Mouse (Mus musculus): ENCODE measurements around the gene Gm10320. TPM values are rescaled to one million over a fixed set of nuclear protein-coding genes. Genes with fewer than 3 reads are reported as not detected.

The Gm10320 gene
- polyA plus RNA-seq, 1 experiment from 2014 or later, result 0.76 TPM

Other genes with a start within 250 kb of the Gm10320 start
- 17.8 and 22.0 TPM in 2 replicates for gene Utp15, start 229.0 kb downstream of the Gm10320 start, polyA plus RNA-seq (2015; fragmentation: Nextera tagmentation; extraction: Ambion mirVana)
- 7.6 and 9.3 TPM in 2 replicates for gene Ankra2, start 228.9 kb downstream of the Gm10320 start, polyA plus RNA-seq (2015; fragmentation: Nextera tagmentation; extraction: Ambion mirVana)
- not detected in 2 replicates for gene Gm21976, start 212.1 kb downstream of the Gm10320 start, polyA plus RNA-seq (2015; fragmentation: Nextera tagmentation; extraction: Ambion mirVana)
- 521 and 607 TPM in 2 replicates for gene Btf3, start 175.0 kb downstream of the Gm10320 start, polyA plus RNA-seq (2015; fragmentation: Nextera tagmentation; extraction: Ambion mirVana)
- gene Foxd1, start 137.8 kb downstream of the Gm10320 start, polyA plus RNA-seq (2015; fragmentation: Nextera tagmentation; extraction: Ambion mirVana), result not detected in 2 replicates
- not detected in 2 replicates for gene Tmem174, start 145.4 kb upstream of the Gm10320 start, polyA plus RNA-seq (2015; fragmentation: Nextera tagmentation; extraction: Ambion mirVana)
- gene Tmem171, start 202.8 kb upstream of the Gm10320 start, polyA plus RNA-seq (2015; fragmentation: Nextera tagmentation; extraction: Ambion mirVana), result not detected in 2 replicates

Data from liver, embryonic 13.5 days (tissue).